Mouse (Mus musculus): ENCODE results near the gene Gm21860. TPM values are rescaled to one million over a fixed set of nuclear protein-coding genes. Genes with fewer than 3 reads are reported as not detected.
"Not testable (repeated sequence)": the region's sequence is repeated elsewhere in the genome, so short reads cannot be mapped to it uniquely, and the experiment has no call there.

Gene Gm21860
- polyA plus RNA-seq (2014; fragmentation: Nextera tagmentation; extraction: Ambion mirVana), result not detected in 2 replicates

DNA sequence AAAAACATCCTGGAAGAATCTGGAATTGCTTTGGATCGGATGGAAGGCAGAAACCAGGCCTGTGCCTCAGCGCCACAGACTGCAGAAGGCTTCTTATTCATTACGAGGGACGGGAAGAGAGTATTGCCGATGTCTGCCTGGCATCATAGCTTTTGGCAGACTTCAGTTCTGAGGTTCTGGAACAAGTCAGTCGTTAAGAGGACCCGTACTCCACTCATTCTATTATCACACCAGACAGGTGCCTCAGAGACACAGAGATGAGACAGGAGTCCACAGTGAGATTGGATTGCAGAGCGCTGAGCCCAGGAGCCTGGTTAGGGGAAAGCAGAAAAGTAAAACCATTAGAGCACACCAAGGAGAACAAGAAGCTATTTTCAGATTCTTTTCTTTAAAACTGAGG is at the start of gene Gm21860:
Gene Gm21860 (minus strand): TSS at position 101 of the 400 bp plus-strand sequence.
- not testable (repeated sequence) for H3K9me3 ChIP-seq (ENCODE audit: control insufficient read depth, low read length); ATAC-seq (replicated peaks; ENCODE audit: low FRiP score, low TSS enrichment, low read depth); H3K9ac ChIP-seq (ENCODE audit: low read length); H3K36me3 ChIP-seq (ENCODE audit: control insufficient read depth, insufficient read depth, low read length); H3K27me3 ChIP-seq (replicated peaks; ENCODE audit: control insufficient read depth, insufficient read depth, low read length); H3K27ac ChIP-seq (ENCODE audit: low read depth); DNase-seq (ENCODE audit: low spot score); H3K4me1 ChIP-seq (replicated peaks; ENCODE audit: control insufficient read depth, insufficient read depth, low read length); H3K4me2 ChIP-seq (ENCODE audit: low read length); H3K4me3 ChIP-seq (ENCODE audit: low read depth, low read length)
- no CpG with 5 or more reads among the region's 8 CpGs for WGBS

DNA sequence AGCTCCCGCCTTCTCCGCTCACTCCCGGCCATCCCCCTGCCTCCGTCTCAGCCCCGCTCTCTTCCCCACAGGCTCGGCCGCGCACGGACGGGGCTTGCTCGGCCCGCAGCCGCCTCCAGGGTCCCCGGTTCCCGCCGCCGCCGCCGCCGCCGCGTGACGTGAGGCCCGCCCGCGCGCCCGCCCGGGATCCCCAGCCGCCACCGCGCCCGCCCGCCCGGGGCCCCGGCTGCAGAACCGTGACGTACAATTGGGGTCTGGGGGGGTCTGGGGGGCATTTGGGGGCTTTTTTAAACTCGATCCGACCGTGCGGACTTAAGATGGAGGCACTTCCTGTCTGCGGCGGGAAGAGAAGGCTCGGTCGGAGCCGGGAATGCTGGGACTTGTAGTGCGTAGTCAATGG is 29.8 kb upstream of the Gm21860 start, which contains the start of gene Gm47283:
Gene Gm47283 (plus strand): TSS at position 301 of the 400 bp plus-strand sequence.
- no CpG with 5 or more reads among the region's 48 CpGs for WGBS
- H3K4me2 ChIP-seq (ENCODE audit: low read length); H3K4me3 ChIP-seq (ENCODE audit: low read depth, low read length); H3K9ac ChIP-seq (ENCODE audit: low read length); H3K4me1 ChIP-seq (replicated peaks; ENCODE audit: control insufficient read depth, insufficient read depth, low read length); H3K27me3 ChIP-seq (replicated peaks; ENCODE audit: control insufficient read depth, insufficient read depth, low read length); H3K27ac ChIP-seq (ENCODE audit: low read depth); H3K36me3 ChIP-seq (ENCODE audit: control insufficient read depth, insufficient read depth, low read length); DNase-seq (ENCODE audit: low spot score); H3K9me3 ChIP-seq (ENCODE audit: control insufficient read depth, low read length); ATAC-seq (replicated peaks; ENCODE audit: low FRiP score, low TSS enrichment, low read depth): not testable (repeated sequence)

DNA sequence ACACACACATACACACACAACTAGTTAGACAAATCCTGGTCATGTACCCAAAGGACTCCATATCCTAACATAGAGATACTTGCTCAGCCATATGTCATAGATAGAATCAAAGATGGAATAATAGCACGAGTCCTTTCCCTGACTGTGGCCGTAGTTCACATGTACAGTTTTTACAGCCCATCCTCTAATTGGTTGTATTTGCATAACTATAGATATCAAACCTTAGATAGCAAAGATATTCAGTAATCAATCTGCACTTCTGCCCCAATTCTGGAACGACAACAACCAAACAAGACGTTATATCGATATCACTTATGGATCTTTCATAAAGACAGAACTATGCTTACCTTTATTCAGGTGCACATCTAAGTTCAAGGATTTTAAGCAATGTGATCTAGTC is 9.4 kb downstream of the Gm21860 start:
- not testable (repeated sequence) for H3K9ac ChIP-seq (ENCODE audit: low read length); H3K27me3 ChIP-seq (replicated peaks; ENCODE audit: control insufficient read depth, insufficient read depth, low read length); ATAC-seq (replicated peaks; ENCODE audit: low FRiP score, low TSS enrichment, low read depth); H3K27ac ChIP-seq (ENCODE audit: low read depth); H3K4me2 ChIP-seq (ENCODE audit: low read length); H3K4me3 ChIP-seq (ENCODE audit: low read depth, low read length); H3K4me1 ChIP-seq (replicated peaks; ENCODE audit: control insufficient read depth, insufficient read depth, low read length); DNase-seq (ENCODE audit: low spot score)
- Histone ChIP-seq H3K36me3 (ENCODE audit: control insufficient read depth, insufficient read depth, low read length) (peaks cover 12% of the 10 kb centered on the region; the same call in 1 of the 2 replicates), H3K9me3 (ENCODE audit: control insufficient read depth, low read length) (peaks cover 36% of the 10 kb centered on the region)
- whole genome bisulfite sequencing, result 92% methylated on average over 5 of the region's 5 CpGs

DNA sequence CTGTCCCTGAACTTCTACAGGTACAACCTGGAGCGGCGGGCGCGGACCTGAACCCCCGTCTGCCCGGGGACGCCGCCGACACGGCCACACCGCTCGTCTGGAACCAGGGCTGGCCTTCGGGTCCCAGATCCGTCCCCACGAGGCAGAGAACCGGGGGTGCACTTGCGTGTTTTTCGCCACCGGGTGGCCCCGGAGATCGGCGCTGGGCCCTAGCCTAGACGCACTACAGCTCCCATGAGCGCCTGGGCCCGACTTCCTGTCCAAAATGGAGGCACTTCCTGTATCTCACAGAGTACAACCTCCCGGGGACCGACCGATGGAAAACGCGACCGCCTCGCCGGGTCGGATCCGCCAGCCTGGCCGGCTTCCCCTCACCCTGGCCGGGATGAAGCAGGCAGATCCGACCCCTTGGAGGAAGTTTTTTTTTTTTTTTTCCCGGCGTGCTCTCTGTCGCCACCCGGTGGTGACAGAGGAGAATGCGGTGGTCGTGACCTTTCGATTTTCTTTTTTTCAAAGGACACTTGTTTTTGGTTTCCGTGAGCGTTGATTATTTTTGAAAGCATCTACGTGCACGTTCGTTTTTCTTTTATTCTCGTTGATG is 10.1 kb downstream of the Gm21860 start:
- H3K4me1 ChIP-seq (replicated peaks; ENCODE audit: control insufficient read depth, insufficient read depth, low read length); H3K9ac ChIP-seq (ENCODE audit: low read length); H3K4me3 ChIP-seq (ENCODE audit: low read depth, low read length); H3K27me3 ChIP-seq (replicated peaks; ENCODE audit: control insufficient read depth, insufficient read depth, low read length); H3K27ac ChIP-seq (ENCODE audit: low read depth); H3K4me2 ChIP-seq (ENCODE audit: low read length): not testable (repeated sequence)
- 73% methylated on average over 51 of the region's 51 CpGs for whole genome bisulfite sequencing
- peak; percentile 88 for ATAC-seq (replicated peaks; ENCODE audit: low FRiP score, low TSS enrichment, low read depth)
- peak; percentile 94 for DNase-seq (ENCODE audit: low spot score)
- H3K36me3 ChIP-seq (ENCODE audit: control insufficient read depth, insufficient read depth, low read length), result peaks cover 20% of the 10 kb centered on the region
- peaks cover 43% of the 10 kb centered on the region for H3K9me3 ChIP-seq (ENCODE audit: control insufficient read depth, low read length)

DNA sequence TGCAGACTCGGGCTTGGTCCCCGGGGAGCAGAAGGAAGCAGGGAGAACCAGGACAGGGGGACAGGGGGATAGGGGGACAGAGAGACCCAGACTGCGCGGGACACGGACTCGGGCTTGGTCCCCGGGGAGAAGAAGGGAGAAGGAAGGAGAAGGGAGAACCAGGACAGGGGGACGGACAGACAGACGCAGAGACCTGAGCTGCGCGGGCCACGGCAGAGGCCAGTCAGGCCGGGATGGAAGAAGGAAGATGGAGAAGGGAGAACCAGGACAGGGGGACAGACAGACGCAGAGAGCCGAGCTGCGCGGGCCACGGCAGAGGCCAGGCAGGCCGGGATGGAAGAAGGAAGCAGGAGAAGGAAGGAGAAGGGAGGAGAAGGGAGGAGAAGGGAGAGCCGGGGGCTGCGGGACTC is 10.8 kb downstream of the Gm21860 start:
- WGBS, result 90% methylated on average over 21 of the region's 21 CpGs
- H3K4me1 ChIP-seq (replicated peaks; ENCODE audit: control insufficient read depth, insufficient read depth, low read length), result no peaks in the 10 kb centered on the region
- no peak overlapping the region for H3K4me3 ChIP-seq (ENCODE audit: low read depth, low read length)
- ATAC-seq (replicated peaks; ENCODE audit: low FRiP score, low TSS enrichment, low read depth) (no peak), DNase-seq (ENCODE audit: low spot score) (peak; percentile 38)
- peaks cover 50% of the 10 kb centered on the region for H3K9me3 ChIP-seq (ENCODE audit: control insufficient read depth, low read length)
- H3K36me3 ChIP-seq (ENCODE audit: control insufficient read depth, insufficient read depth, low read length), result peaks cover 27% of the 10 kb centered on the region
- H3K4me2 ChIP-seq (ENCODE audit: low read length), result no peak overlapping the region
- no peak overlapping the region for H3K9ac ChIP-seq (ENCODE audit: low read length)
- no peak overlapping the region for H3K27ac ChIP-seq (ENCODE audit: low read depth)
- no peaks in the 10 kb centered on the region for H3K27me3 ChIP-seq (replicated peaks; ENCODE audit: control insufficient read depth, insufficient read depth, low read length)

DNA sequence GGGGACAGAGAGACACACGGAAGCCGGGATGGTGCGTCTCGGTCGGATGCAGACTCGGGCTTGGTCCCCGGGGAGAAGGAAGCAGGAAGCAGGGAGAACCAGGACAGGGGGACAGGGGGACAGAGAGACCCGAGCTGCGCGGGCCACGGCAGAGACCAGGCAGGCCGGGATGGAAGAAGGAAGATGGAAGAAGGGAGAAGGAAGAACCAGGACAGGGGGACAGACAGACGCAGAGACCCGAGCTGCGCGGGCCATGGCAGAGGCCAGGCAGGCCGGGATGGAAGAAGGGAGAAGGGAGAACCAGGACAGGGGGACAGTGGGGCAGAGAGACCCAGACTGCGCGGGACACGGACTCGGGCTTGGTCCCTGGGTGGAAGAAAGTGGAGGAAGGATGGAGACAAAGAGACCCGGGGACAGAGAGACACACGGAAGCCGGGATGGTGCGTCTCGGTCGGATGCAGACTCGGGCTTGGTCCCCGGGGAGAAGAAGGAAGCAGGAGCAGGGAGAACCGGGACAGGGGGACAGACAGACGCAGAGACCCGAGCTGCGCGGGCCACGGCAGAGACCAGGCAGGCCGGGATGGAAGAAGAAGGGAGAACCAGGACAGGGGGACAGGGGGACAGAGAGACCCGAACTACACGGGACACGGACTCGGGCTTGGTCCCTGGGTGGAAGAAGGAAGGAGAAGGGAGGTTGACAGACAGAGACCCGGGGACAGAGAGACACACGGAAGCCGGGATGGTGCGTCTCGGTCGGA is 11.4 kb downstream of the Gm21860 start:
- H3K27me3 ChIP-seq (replicated peaks; ENCODE audit: control insufficient read depth, insufficient read depth, low read length); H3K4me3 ChIP-seq (ENCODE audit: low read depth, low read length); ATAC-seq (replicated peaks; ENCODE audit: low FRiP score, low TSS enrichment, low read depth); H3K9ac ChIP-seq (ENCODE audit: low read length); H3K27ac ChIP-seq (ENCODE audit: low read depth); H3K4me1 ChIP-seq (replicated peaks; ENCODE audit: control insufficient read depth, insufficient read depth, low read length); H3K4me2 ChIP-seq (ENCODE audit: low read length): not testable (repeated sequence)
- Histone ChIP-seq H3K9me3 (ENCODE audit: control insufficient read depth, low read length) (peaks cover 56% of the 10 kb centered on the region), H3K36me3 (ENCODE audit: control insufficient read depth, insufficient read depth, low read length) (peaks cover 33% of the 10 kb centered on the region)
- DNase-seq (ENCODE audit: low spot score), result peak; percentile 49
- WGBS, result 91% methylated on average over 46 of the region's 46 CpGs

DNA sequence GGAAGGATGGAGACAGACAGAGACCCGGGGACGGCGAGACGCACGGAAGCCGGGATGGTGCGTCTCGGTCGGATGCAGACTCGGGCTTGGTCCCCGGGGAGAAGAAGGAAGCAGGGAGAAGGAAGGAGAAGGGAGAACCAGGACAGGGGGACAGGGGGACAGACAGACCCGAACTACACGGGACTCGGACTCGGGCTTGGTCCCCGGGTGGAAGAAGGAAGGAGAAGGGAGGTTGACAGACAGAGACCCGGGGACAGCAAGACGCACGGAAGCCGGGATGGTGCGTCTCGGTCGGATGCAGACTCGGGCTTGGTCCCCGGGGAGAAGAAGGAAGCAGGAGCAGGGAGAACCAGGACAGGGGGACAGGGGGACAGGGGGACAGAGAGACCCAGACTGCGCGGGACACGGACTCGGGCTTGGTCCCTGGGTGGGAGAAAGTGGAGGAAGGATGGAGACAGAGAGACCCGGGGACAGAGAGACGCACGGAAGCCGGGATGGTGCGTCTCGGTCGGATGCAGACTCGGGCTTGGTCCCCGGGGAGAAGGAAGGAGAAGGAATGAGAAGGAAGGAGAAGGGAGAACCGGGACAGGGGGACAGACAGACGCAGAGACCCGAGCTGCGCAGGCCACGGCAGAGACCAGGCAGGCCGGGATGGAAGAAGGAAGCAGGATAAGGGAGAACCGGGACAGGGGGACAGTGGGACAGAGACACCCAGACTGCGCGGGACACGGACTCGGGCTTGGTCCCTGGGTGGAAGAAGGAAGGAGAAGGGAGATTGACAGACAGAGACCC is 12.2 kb downstream of the Gm21860 start:
- not testable (repeated sequence) for H3K4me2 ChIP-seq (ENCODE audit: low read length); ATAC-seq (replicated peaks; ENCODE audit: low FRiP score, low TSS enrichment, low read depth); H3K9ac ChIP-seq (ENCODE audit: low read length); H3K4me1 ChIP-seq (replicated peaks; ENCODE audit: control insufficient read depth, insufficient read depth, low read length); H3K4me3 ChIP-seq (ENCODE audit: low read depth, low read length); H3K27ac ChIP-seq (ENCODE audit: low read depth); H3K27me3 ChIP-seq (replicated peaks; ENCODE audit: control insufficient read depth, insufficient read depth, low read length)
- peaks cover 40% of the 10 kb centered on the region for H3K36me3 ChIP-seq (ENCODE audit: control insufficient read depth, insufficient read depth, low read length)
- peak; percentile 76 for DNase-seq (ENCODE audit: low spot score)
- peaks cover 64% of the 10 kb centered on the region for H3K9me3 ChIP-seq (ENCODE audit: control insufficient read depth, low read length)
- WGBS, result 94% methylated on average over 49 of the region's 49 CpGs

DNA sequence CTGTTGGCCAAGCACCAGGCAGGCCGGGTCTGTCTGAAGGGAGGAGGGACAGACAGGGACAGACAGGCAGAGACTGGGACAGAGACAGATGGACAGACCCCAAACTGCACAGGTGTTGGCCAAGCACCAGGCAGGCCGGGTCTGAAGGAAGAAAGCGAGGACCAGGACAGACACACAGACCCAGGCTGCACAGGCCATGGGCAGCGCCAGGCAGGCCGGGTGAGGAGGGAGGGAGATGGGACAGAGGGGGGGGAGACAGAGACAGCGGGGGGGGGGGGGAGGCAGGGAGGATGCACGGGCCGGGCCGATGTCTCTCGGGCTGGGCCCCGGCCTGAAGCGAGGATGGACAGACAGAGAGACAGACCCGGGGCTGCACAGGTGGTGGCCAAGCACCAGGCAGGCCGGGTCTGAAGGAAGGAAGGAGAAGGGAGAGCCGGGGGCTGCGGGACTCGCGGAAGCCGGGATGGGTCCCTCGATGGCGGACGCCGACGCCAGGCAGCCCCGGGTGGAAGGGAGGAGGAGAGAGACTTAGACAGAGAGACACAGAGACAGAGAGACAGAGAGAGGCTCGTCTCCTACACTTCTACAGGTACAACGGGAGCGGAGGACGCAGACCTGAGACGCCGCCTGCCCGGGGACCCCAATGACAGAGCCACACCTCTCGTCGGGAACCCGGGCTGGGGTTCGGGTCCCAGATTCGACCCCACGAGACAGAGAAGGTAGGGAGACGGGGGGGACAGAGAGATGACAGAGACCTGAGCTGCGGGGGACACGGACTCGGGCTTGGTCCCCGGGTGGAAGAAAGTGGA is 13.0 kb downstream of the Gm21860 start:
- DNase-seq (ENCODE audit: low spot score); H3K27ac ChIP-seq (ENCODE audit: low read depth); H3K4me2 ChIP-seq (ENCODE audit: low read length); H3K4me3 ChIP-seq (ENCODE audit: low read depth, low read length); H3K27me3 ChIP-seq (replicated peaks; ENCODE audit: control insufficient read depth, insufficient read depth, low read length); H3K4me1 ChIP-seq (replicated peaks; ENCODE audit: control insufficient read depth, insufficient read depth, low read length); H3K9ac ChIP-seq (ENCODE audit: low read length): not testable (repeated sequence)
- peak; percentile 20; the same call in 1 of the 2 replicates for ATAC-seq (replicated peaks; ENCODE audit: low FRiP score, low TSS enrichment, low read depth)
- WGBS, result 88% methylated on average over 43 of the region's 43 CpGs
- Histone ChIP-seq H3K9me3 (ENCODE audit: control insufficient read depth, low read length) (peaks cover 66% of the 10 kb centered on the region), H3K36me3 (ENCODE audit: control insufficient read depth, insufficient read depth, low read length) (peaks cover 44% of the 10 kb centered on the region)

Measured in intestine, embryonic 14.5 days (tissue).